Mouse (Mus musculus): ENCODE results near the gene Afap1. TPM values are rescaled to one million over a fixed set of nuclear protein-coding genes. Genes with fewer than 3 reads are reported as not detected.

The Afap1 gene
- total and polyA plus RNA-seq, 2 experiments from 2014 or later, result 43.6 to 89.4 TPM

DNA sequence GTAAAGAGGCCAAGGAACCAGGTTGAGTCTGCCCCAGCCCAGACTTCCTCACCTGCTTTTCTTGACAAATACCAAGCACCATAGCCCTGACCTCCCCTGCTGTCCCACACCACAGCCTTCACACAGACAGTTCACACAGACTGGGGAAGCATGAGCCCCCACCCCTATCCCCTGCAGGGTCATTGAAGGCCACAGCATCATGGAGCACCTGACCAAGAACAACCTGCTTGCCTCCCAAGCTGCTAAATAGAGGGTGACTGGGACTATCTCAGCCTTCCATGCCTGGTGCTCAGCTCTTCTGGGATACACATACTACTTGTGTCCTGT lies 148.1 kb downstream of the Afap1 start:
- Histone ChIP-seq H3K27me3 (ENCODE audit: insufficient read depth, low read length) (no peaks in the 10 kb centered on the region), H3K27ac (peak overlapping the region; percentile 56), H3K4me2 (ENCODE audit: low read depth, low read length) (no peak overlapping the region), H3K4me3 (ENCODE audit: low read length) (no peak overlapping the region), H3K4me1 (ENCODE audit: insufficient read depth, low read length) (peaks cover 7% of the 10 kb centered on the region; the same call in 1 of the 2 replicates), H3K36me3 (ENCODE audit: insufficient read depth, low read length) (peaks cover 4% of the 10 kb centered on the region; the same call in 1 of the 2 replicates), H3K9me3 (ENCODE audit: low read length) (no peaks in the 10 kb centered on the region), H3K9ac (replicated peaks; ENCODE audit: low read length) (0 out of 2 replicates have a peak overlapping the region, but pooled peaks have one; percentile 13)
- no peak; the same call in 1 of the 2 replicates for ATAC-seq
- DNase-seq (ENCODE audit: low spot score), result no peak
- no peak for TF ChIP-seq CTCF (IDR thresholded peaks at IDR 0.05; ENCODE audit: low read depth)

GRCm38 (mm10) chr5:36041756-36042155 lies 148.6 kb downstream of the Afap1 start:
- DNase-seq (ENCODE audit: low spot score) (no peak), ATAC-seq (no peak)

GRCm38 (mm10) chr5:36043154-36043553 lies 150.0 kb downstream of the Afap1 start:
- Histone ChIP-seq H3K36me3 (ENCODE audit: insufficient read depth, low read length) (no peaks in the 10 kb centered on the region), H3K4me3 (ENCODE audit: low read length) (no peak overlapping the region), H3K27ac (no peak overlapping the region), H3K27me3 (ENCODE audit: insufficient read depth, low read length) (no peaks in the 10 kb centered on the region), H3K4me2 (ENCODE audit: low read depth, low read length) (no peak overlapping the region), H3K9ac (replicated peaks; ENCODE audit: low read length) (no peak overlapping the region), H3K4me1 (ENCODE audit: insufficient read depth, low read length) (peaks cover 7% of the 10 kb centered on the region; the same call in 1 of the 2 replicates), H3K9me3 (ENCODE audit: low read length) (no peaks in the 10 kb centered on the region)
- ATAC-seq (no peak), DNase-seq (ENCODE audit: low spot score) (no peak)
- 98% methylated on average over 2 of the region's 2 CpGs for WGBS
- TF ChIP-seq CTCF (IDR thresholded peaks at IDR 0.05; ENCODE audit: low read depth), result no peak

More at GRCm38 (mm10) chr5:36041756-36042155, 148.6 kb downstream of the Afap1 start:
- 91% methylated on average over 6 of the region's 6 CpGs for WGBS
- Histone ChIP-seq H3K27ac (peak overlapping the region; percentile 56; the same call in 1 of the 2 replicates), H3K27me3 (ENCODE audit: insufficient read depth, low read length) (no peaks in the 10 kb centered on the region), H3K4me2 (ENCODE audit: low read depth, low read length) (no peak overlapping the region), H3K4me1 (ENCODE audit: insufficient read depth, low read length) (peaks cover 7% of the 10 kb centered on the region; the same call in 1 of the 2 replicates), H3K36me3 (ENCODE audit: insufficient read depth, low read length) (peaks cover 4% of the 10 kb centered on the region; the same call in 1 of the 2 replicates), H3K9me3 (ENCODE audit: low read length) (no peaks in the 10 kb centered on the region), H3K9ac (replicated peaks; ENCODE audit: low read length) (no peak overlapping the region), H3K4me3 (ENCODE audit: low read length) (no peak overlapping the region)
- TF ChIP-seq CTCF (IDR thresholded peaks at IDR 0.05; ENCODE audit: low read depth), result no peak

Other genes starting within 250 kb of the Afap1 start
- gene Htra3, start 213.5 kb upstream of the Afap1 start, total RNA-seq (2014; rRNA removed), result 30.7 and 36.5 TPM in 2 replicates
- 19.6 and 20.1 TPM in 2 replicates for gene Htra3, start 213.5 kb upstream of the Afap1 start, polyA plus RNA-seq (2015; fragmentation: Nextera tagmentation; extraction: Ambion mirVana)
- gene Sh3tc1, start 153.3 kb upstream of the Afap1 start, total RNA-seq (2014; rRNA removed), result 2.8 and 4.1 TPM in 2 replicates
- 1.8 and 2.0 TPM in 2 replicates for gene Sh3tc1, start 153.3 kb upstream of the Afap1 start, polyA plus RNA-seq (2015; fragmentation: Nextera tagmentation; extraction: Ambion mirVana)
- 35.7 and 44.6 TPM in 2 replicates for gene Ablim2, start 135.4 kb upstream of the Afap1 start, total RNA-seq (2014; rRNA removed)
- gene Ablim2, start 135.4 kb upstream of the Afap1 start, polyA plus RNA-seq (2015; fragmentation: Nextera tagmentation; extraction: Ambion mirVana), result 26.3 and 30.0 TPM in 2 replicates

All from hindbrain, postnatal 0 days (tissue).